Mouse (Mus musculus) sigmoid colon, adult 10 weeks (tissue): Measurements from ENCODE around the gene Tnik. TPM values are rescaled to one million over a fixed set of nuclear protein-coding genes. Genes with fewer than 3 reads are reported as not detected.

ENCODE experiments used
- polyA plus RNA-seq: library from polyadenylated mRNA; stranded (reverse); fragments of 350-450 nt; fragmentation: Illumina TruSeq; extraction: RNeasy Lipid Tissue Mini Kit (QIAGEN cat#74804); gene quantifications from one replicate; pipeline ENCODE4 v1.2.3, GENCODE M21; 2014; ENCODE audit warnings: low read depth, low replicate concordance

The Tnik gene
- 23.3 TPM for polyA plus RNA-seq

DNA sequence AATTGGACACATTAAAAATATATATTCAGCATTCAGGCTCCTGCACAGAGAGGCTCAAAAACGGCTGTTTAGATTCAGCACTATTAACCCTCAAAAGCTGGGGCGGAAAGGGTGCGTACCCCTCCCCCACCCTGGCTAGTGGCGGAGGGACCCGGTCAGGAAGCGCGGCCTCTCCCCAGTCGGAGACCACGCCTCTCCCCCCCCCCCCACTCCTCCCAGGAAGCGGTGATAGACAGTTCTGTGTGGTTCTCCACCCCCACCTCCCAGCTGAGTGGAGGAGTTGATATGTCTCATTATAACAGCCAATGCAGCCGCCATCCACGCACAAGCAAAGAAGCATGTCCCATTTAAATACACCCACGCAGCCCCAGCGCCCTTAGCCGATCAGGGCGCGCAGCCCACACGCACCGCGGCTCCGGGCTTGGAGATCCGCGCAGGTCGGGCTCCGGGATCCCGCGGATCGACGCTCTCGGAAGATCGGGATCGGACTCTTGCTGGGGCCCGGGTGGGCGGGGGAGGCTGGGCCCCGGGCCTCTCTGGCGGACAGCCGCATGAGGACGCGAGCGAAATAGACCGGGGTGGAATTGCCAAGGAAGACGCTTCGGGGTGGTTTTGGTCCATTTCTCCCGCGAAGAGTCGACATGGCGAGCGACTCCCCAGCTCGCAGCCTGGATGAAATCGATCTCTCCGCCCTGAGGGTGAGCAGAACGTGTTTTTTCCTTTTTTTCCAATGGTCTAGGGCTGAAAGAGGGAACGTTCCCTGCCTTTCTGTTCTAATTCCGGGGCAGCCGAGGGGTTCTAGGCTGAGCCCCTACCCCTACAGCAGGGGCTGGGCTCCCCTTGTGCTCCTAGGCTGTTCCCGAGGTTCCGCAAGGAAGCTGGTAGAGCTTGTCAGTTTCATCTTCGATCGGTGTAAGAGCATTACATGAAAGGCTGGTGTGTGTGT is at the start of gene Tnik:
Gene Tnik, plus strand, starts transcription at position 213 of the 946 bp plus-strand sequence.

DNA sequence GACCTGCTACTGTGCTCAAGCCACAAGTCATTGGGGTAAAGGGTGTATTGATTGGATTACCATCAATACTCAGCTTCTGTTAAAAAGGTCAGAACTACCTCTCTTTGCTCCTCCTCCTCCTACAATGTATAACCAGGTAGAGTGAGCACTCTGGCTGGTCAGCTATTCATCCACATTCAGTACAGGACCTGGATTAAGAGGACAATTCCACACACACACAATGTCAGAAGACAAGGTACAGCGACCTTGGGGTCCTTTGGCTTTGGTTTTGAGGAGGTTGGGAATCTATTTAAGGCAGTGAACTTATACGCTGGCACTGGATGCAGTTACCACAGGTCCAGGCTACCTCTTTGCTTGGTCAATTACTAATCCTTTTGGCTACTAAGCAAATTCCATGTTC is 434.8 kb downstream of the Tnik start, which contains the start of gene Slc2a2:
Gene Slc2a2, plus strand, starts transcription at position 107 of the 400 bp plus-strand sequence.

